Mouse (Mus musculus): ENCODE data around the gene Lysmd2. TPM values are rescaled to one million over a fixed set of nuclear protein-coding genes. Genes with fewer than 3 reads are reported as not detected.

Gene Lysmd2
- polyA plus RNA-seq, 1 experiment from 2014 or later = 41.3 TPM

DNA sequence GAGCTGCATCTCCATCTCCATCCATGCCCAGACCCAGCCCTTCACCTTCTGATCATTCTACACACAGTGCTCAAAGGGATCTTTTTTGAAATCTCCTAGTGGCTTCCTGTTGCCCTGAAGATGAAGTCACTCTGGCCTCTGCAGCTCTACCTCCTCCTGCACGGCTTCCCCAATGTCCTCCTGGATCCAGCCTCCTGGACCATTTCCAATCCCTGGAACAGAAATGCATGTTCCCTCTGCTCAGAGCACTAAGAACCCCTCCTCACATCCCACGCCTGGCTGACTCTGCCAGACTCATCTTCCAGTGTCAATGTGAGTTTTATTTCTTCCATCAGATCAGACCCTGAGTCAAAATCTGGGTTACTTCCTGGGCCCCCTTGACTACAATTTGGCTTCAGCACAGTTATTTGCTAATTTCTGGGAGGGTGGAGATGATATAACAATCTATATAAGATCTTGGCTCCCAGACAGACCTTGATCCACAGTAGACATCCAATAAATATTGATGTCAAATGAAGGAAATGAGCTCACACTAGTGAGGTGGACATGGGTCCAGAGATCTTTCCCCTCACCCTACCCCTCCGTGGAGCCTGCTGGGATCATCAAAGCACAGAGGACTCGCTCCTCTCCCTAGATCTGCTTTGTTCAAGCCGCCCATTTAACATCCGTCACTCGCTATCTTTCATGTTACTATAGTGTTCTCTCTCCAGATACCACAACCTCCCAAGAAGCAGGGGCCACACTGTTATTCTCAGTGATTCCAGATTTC lies 25.2 kb upstream of the Lysmd2 start:
- no peak overlapping the region; the same call in 1 of the 2 replicates for H3K4me2 ChIP-seq (replicated peaks)

DNA sequence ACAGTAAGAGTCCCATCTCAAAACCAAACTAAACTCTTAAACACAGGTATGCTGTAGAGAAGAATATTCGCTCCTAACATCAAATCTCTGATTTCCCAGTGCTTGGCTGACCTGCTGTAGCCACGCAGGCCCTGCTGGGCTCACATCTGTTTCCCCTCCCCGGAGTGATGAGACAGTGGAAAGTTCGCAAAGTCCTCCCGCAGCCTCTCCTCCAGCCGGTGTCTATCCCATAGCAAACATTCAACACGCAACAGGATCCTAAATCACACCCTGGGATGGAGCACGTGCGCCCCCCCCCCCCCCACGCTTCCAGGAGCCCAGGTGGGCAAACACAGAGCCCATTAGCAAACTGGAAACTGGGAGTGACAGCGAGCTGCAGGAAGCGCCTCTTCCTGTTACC lies 24.0 kb upstream of the Lysmd2 start:
- Histone ChIP-seq H3K27ac (no peak overlapping the region), H3K27me3 (ENCODE audit: control insufficient read depth, insufficient read depth, low read length) (no peaks in the 10 kb centered on the region), H3K9me3 (ENCODE audit: control insufficient read depth, low read length) (peaks cover 3% of the 10 kb centered on the region; the same call in 1 of the 2 replicates), H3K36me3 (replicated peaks; ENCODE audit: control insufficient read depth, insufficient read depth) (peaks cover 19% of the 10 kb centered on the region), H3K9ac (no peak overlapping the region), H3K4me1 (replicated peaks; ENCODE audit: control insufficient read depth, insufficient read depth, low read length) (peaks cover 19% of the 10 kb centered on the region), H3K4me2 (replicated peaks) (no peak overlapping the region), H3K4me3 (replicated peaks; ENCODE audit: low read length) (no peak overlapping the region)
- DNase-seq (ENCODE audit: low spot score) = no peak
- WGBS = 62% methylated on average over 12 of the region's 12 CpGs
- no peak for ATAC-seq (ENCODE audit: low FRiP score)

More for the DNA sequence above, 25.2 kb upstream of the Lysmd2 start:
- peaks cover 3% of the 10 kb centered on the region; the same call in 1 of the 2 replicates for H3K9me3 ChIP-seq (ENCODE audit: control insufficient read depth, low read length)
- peaks cover 26% of the 10 kb centered on the region for H3K36me3 ChIP-seq (replicated peaks; ENCODE audit: control insufficient read depth, insufficient read depth)
- no peaks in the 10 kb centered on the region for H3K27me3 ChIP-seq (ENCODE audit: control insufficient read depth, insufficient read depth, low read length)
- WGBS = 55% methylated on average over 7 of the region's 7 CpGs
- no peak overlapping the region for H3K9ac ChIP-seq
- ATAC-seq (ENCODE audit: low FRiP score) (no peak), DNase-seq (ENCODE audit: low spot score) (no peak)
- no peak overlapping the region for H3K4me3 ChIP-seq (replicated peaks; ENCODE audit: low read length)
- peak overlapping the region; percentile 18 for H3K27ac ChIP-seq
- H3K4me1 ChIP-seq (replicated peaks; ENCODE audit: control insufficient read depth, insufficient read depth, low read length) = peaks cover 19% of the 10 kb centered on the region

- no peak for DNase-seq (ENCODE audit: low spot score)
- H3K4me3 ChIP-seq (replicated peaks; ENCODE audit: low read length) = no peak overlapping the region
- peaks cover 14% of the 10 kb centered on the region; the same call in 1 of the 2 replicates for H3K36me3 ChIP-seq (replicated peaks; ENCODE audit: control insufficient read depth, insufficient read depth)
- no peak overlapping the region for H3K4me2 ChIP-seq (replicated peaks)
- no peak overlapping the region for H3K27ac ChIP-seq
- ATAC-seq (ENCODE audit: low FRiP score) = no peak
- H3K9me3 ChIP-seq (ENCODE audit: control insufficient read depth, low read length) = peaks cover 3% of the 10 kb centered on the region; the same call in 1 of the 2 replicates
- H3K27me3 ChIP-seq (ENCODE audit: control insufficient read depth, insufficient read depth, low read length) = no peaks in the 10 kb centered on the region
- no peak overlapping the region for H3K9ac ChIP-seq
- WGBS = 92% methylated on average over 4 of the region's 4 CpGs
- H3K4me1 ChIP-seq (replicated peaks; ENCODE audit: control insufficient read depth, insufficient read depth, low read length) = peaks cover 9% of the 10 kb centered on the region; the same call in 1 of the 2 replicates
These were observed 18.0 kb upstream of the Lysmd2 start for GRCm38 (mm10) chr9:75607496-75607895.

- peaks cover 8% of the 10 kb centered on the region; the same call in 1 of the 2 replicates for H3K36me3 ChIP-seq (replicated peaks; ENCODE audit: control insufficient read depth, insufficient read depth)
- H3K4me2 ChIP-seq (replicated peaks) = peak overlapping the region; percentile 56
- DNase-seq (ENCODE audit: low spot score) = peak; percentile 39
- H3K9me3 ChIP-seq (ENCODE audit: control insufficient read depth, low read length) = peaks cover 3% of the 10 kb centered on the region; the same call in 1 of the 2 replicates
- peak overlapping the region; percentile 84 for H3K27ac ChIP-seq
- ATAC-seq (ENCODE audit: low FRiP score) = peak; percentile 44
- H3K4me1 ChIP-seq (replicated peaks; ENCODE audit: control insufficient read depth, insufficient read depth, low read length) = peaks cover 9% of the 10 kb centered on the region; the same call in 1 of the 2 replicates
- peak overlapping the region; percentile 87 for H3K9ac ChIP-seq
- 8% methylated on average over 1 of the region's 1 CpGs for WGBS
- H3K27me3 ChIP-seq (ENCODE audit: control insufficient read depth, insufficient read depth, low read length) = no peaks in the 10 kb centered on the region
- peak overlapping the region; percentile 83 for H3K4me3 ChIP-seq (replicated peaks; ENCODE audit: low read length)
These were observed 16.0 kb upstream of the Lysmd2 start for GRCm38 (mm10) chr9:75609505-75609904.

- Histone ChIP-seq H3K27ac (peak overlapping the region; percentile 84), H3K27me3 (ENCODE audit: control insufficient read depth, insufficient read depth, low read length) (no peaks in the 10 kb centered on the region), H3K9me3 (ENCODE audit: control insufficient read depth, low read length) (no peaks in the 10 kb centered on the region), H3K9ac (peak overlapping the region; percentile 87), H3K4me1 (replicated peaks; ENCODE audit: control insufficient read depth, insufficient read depth, low read length) (peaks cover 9% of the 10 kb centered on the region; the same call in 1 of the 2 replicates), H3K4me3 (replicated peaks; ENCODE audit: low read length) (peak overlapping the region; percentile 83), H3K4me2 (replicated peaks) (peak overlapping the region; percentile 56), H3K36me3 (replicated peaks; ENCODE audit: control insufficient read depth, insufficient read depth) (peaks cover 3% of the 10 kb centered on the region; the same call in 1 of the 2 replicates)
- WGBS = 7% methylated on average over 16 of the region's 16 CpGs
- ATAC-seq (ENCODE audit: low FRiP score) (no peak), DNase-seq (ENCODE audit: low spot score) (peak; percentile 47)
These were observed 15.6 kb upstream of the Lysmd2 start for GRCm38 (mm10) chr9:75609965-75610364.

GRCm38 (mm10) chr9:75610571-75611493 lies 14.7 kb upstream of the Lysmd2 start, which contains the start of gene Tmod2:
Gene Tmod2, minus strand, starts transcription at chr9:75611325.
- Histone ChIP-seq H3K9ac (peak within 1 kb of the TSS; percentile 87), H3K27me3 (ENCODE audit: control insufficient read depth, insufficient read depth, low read length) (no peaks in the 10 kb centered on the region), H3K4me1 (replicated peaks; ENCODE audit: control insufficient read depth, insufficient read depth, low read length) (peaks cover 9% of the 10 kb centered on the region; the same call in 1 of the 2 replicates), H3K4me2 (replicated peaks) (peak within 1 kb of the TSS; percentile 56), H3K4me3 (replicated peaks; ENCODE audit: low read length) (peak within 1 kb of the TSS; percentile 83), H3K9me3 (ENCODE audit: control insufficient read depth, low read length) (no peaks in the 10 kb centered on the region), H3K36me3 (replicated peaks; ENCODE audit: control insufficient read depth, insufficient read depth) (no peaks in the 10 kb centered on the region), H3K27ac (peak within 1 kb of the TSS; percentile 84)
- DNase-seq (ENCODE audit: low spot score) = peak; percentile 78
- ATAC-seq (ENCODE audit: low FRiP score) = peak; percentile 93
- under 1% methylated on average over 71 of the region's 74 CpGs for WGBS

GRCm38 (mm10) chr9:75616560-75616959 lies 9.0 kb upstream of the Lysmd2 start:
- no peaks in the 10 kb centered on the region for H3K36me3 ChIP-seq (replicated peaks; ENCODE audit: control insufficient read depth, insufficient read depth)
- H3K4me3 ChIP-seq (replicated peaks; ENCODE audit: low read length) = no peak overlapping the region
- ATAC-seq (ENCODE audit: low FRiP score) (no peak), DNase-seq (ENCODE audit: low spot score) (no peak)
- no peaks in the 10 kb centered on the region for H3K27me3 ChIP-seq (ENCODE audit: control insufficient read depth, insufficient read depth, low read length)
- no peaks in the 10 kb centered on the region for H3K4me1 ChIP-seq (replicated peaks; ENCODE audit: control insufficient read depth, insufficient read depth, low read length)
- WGBS = 84% methylated on average over 3 of the region's 3 CpGs
- H3K4me2 ChIP-seq (replicated peaks) = no peak overlapping the region
- no peak overlapping the region for H3K9ac ChIP-seq
- H3K27ac ChIP-seq = no peak overlapping the region
- H3K9me3 ChIP-seq (ENCODE audit: control insufficient read depth, low read length) = no peaks in the 10 kb centered on the region

GRCm38 (mm10) chr9:75618836-75619400 lies 6.6 kb upstream of the Lysmd2 start:
- no peaks in the 10 kb centered on the region for H3K9me3 ChIP-seq (ENCODE audit: control insufficient read depth, low read length)
- H3K27me3 ChIP-seq (ENCODE audit: control insufficient read depth, insufficient read depth, low read length) = no peaks in the 10 kb centered on the region
- DNase-seq (ENCODE audit: low spot score) = no peak
- H3K27ac ChIP-seq = no peak overlapping the region
- H3K9ac ChIP-seq = no peak overlapping the region
- peak; percentile 48; the same call in 1 of the 2 replicates for ATAC-seq (ENCODE audit: low FRiP score)
- no peaks in the 10 kb centered on the region for H3K4me1 ChIP-seq (replicated peaks; ENCODE audit: control insufficient read depth, insufficient read depth, low read length)
- H3K36me3 ChIP-seq (replicated peaks; ENCODE audit: control insufficient read depth, insufficient read depth) = no peaks in the 10 kb centered on the region
- WGBS = 85% methylated on average over 6 of the region's 6 CpGs
- H3K4me3 ChIP-seq (replicated peaks; ENCODE audit: low read length) = no peak overlapping the region
- no peak overlapping the region for H3K4me2 ChIP-seq (replicated peaks)
